20 mouse cellular contexts compared by ENCODE assay signal in the genomic region with DNA sequence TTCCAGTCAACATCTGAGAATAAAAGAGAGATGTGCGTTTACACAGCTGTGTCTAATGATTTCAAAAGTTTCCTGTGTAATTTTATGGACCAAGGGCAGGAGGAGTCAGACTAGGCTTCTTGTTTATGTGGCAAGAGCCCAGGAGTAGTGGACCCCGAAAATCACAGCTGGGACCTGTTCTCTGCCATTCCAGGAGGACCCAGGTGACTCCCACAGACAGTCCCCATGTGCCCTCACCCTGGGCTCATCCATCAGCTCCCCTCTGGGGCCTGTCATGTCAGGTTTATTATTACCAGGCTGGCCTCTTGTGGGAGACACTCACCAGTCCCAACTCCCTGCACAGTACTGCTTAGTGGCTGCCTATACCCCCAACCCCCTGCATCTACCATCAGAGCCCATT.
"Had no signal": no experiment of that assay in that cellular context is flagged by ENCODE, and none has a peak within 500 bp of the region (broad histone marks: within the 10 kb centered on the region; RNA-seq: fewer than 3 reads in every experiment).

No protein-coding gene starts in this region.

- ATAC-seq: inflammation-experienced regulatory T-cells, adult 6 months; intestine, embryonic 16.5 days; liver, postnatal 0 days; midbrain, embryonic 16.5 days had no signal

- H3K27me3 ChIP-seq: limb, embryonic 12.5 days; limb, embryonic 15.5 days; lung, embryonic 15.5 days; midbrain, embryonic 12.5 days; neural tube, embryonic 13.5 days; stomach, embryonic 15.5 days had no signal

- H3K9me3 ChIP-seq: limb, embryonic 12.5 days; limb, embryonic 15.5 days; lung, embryonic 15.5 days; midbrain, embryonic 12.5 days; neural tube, embryonic 13.5 days; stomach, embryonic 15.5 days had no signal

- H3K4me3 ChIP-seq: limb, embryonic 12.5 days; limb, embryonic 15.5 days; lung, embryonic 15.5 days; midbrain, embryonic 12.5 days; myocyte; neural tube, embryonic 13.5 days; stomach, embryonic 15.5 days had no signal

- H3K4me2 ChIP-seq: limb, embryonic 12.5 days; limb, embryonic 15.5 days; liver, embryonic 11.5 days; lung, embryonic 15.5 days; midbrain, embryonic 12.5 days; neural tube, embryonic 13.5 days; stomach, embryonic 15.5 days had no signal

- H3K27ac ChIP-seq: limb, embryonic 12.5 days; limb, embryonic 15.5 days; liver, embryonic 14.5 days; lung, embryonic 15.5 days; midbrain, embryonic 12.5 days; neural tube, embryonic 13.5 days; stomach, embryonic 15.5 days had no signal

- H3K9ac ChIP-seq: limb, embryonic 12.5 days; limb, embryonic 15.5 days; liver, embryonic 14.5 days; liver, postnatal 0 days; lung, embryonic 15.5 days; midbrain, embryonic 12.5 days; neural tube, embryonic 13.5 days; stomach, embryonic 15.5 days had no signal

- H3K4me1 ChIP-seq: limb, embryonic 12.5 days; limb, embryonic 15.5 days; midbrain, embryonic 12.5 days; neural tube, embryonic 13.5 days; stomach, embryonic 15.5 days had no signal

- H3K36me3 ChIP-seq: limb, embryonic 12.5 days; limb, embryonic 15.5 days; lung, embryonic 15.5 days; midbrain, embryonic 12.5 days; neural tube, embryonic 13.5 days; stomach, embryonic 15.5 days had no signal

- DNase-seq: kidney, adult 9 months; left cerebral cortex, postnatal 4 days; liver, postnatal 0 days; lung, postnatal 10 days; retina, postnatal 1 day; right cerebral cortex, postnatal 25 days; spleen, adult 18-20 months; thymus, postnatal 25 days had no signal
